In the genomic region with DNA sequence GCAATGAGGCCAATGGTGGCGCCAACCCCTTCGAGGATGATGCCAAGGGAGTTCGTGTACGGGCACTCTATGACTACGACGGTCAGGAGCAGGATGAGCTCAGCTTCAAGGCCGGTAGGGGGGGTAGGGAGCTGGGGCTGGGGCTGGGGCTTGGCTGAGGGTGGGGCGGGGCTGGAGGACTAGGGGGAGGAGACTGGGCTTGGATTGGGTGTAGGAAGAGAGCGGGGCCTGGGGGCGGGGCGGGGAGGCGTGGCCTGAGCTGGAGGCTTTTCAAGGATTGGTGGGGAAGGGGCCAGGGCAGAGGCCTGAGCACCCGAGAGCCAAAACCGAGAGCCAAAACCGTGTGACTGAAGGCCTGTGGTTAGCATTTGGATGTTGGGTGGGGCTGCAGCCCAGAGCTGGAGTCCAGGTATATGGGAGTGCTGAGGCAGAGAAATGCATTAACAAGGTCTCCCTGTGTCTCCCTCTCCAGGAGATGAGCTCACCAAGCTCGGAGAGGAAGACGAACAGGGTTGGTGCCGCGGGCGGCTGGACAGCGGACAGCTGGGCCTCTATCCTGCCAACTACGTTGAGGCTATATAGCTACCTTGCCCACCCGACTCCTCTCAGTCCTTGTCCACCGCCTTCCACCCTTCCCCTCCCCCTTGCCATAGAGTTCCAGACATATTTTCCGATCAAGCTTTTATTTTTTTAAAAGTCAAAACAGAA, we compare ENCODE assay signal across 8 mouse cellular contexts. TPM values are rescaled to one million over a fixed set of nuclear protein-coding genes. Genes with fewer than 3 reads are reported as not detected.
A peak's percentile ranks its signal among the peaks of the same experiment; 100 is the strongest.
DNase-seq lines count a peak whose midpoint lies in the region; ATAC-seq and TF ChIP-seq lines count a peak whose summit lies in the region.

No protein-coding gene starts in this region.

- WGBS in midbrain, embryonic 10.5 days = 7% methylated on average over 25 of the region's 25 CpGs
- 4% methylated on average over 24 of the region's 25 CpGs for WGBS in stomach, postnatal 0 days

- intact Hi-C loops in heart, postnatal 14 days (cut with DNase I) = no loop called here

- 0 out of 2 replicates have a peak, but pooled peaks have one; percentile 22 for TF ChIP-seq POLR2A in embryonic fibroblast, embryonic 13.5 days (IDR thresholded peaks at IDR 0.05; ENCODE audit: low read depth, low read length)

- peak overlapping the region; percentile 58 for H3K4me2 ChIP-seq in stomach, postnatal 0 days (replicated peaks; ENCODE audit: low read depth)

- H3K27me3 ChIP-seq in midbrain, embryonic 10.5 days (ENCODE audit: low read depth, poor library complexity, severe bottlenecking) = peaks cover 70% of the 10 kb centered on the region
- H3K27me3 ChIP-seq in stomach, postnatal 0 days (ENCODE audit: control insufficient read depth, insufficient read depth, low read length) = no peaks in the 10 kb centered on the region

- TF ChIP-seq EP300 in stomach, postnatal 0 days (optimal IDR thresholded peaks at IDR 0.05) = no peak

- H3K4me1 ChIP-seq in embryonic fibroblast, embryonic 13.5 days (ENCODE audit: control insufficient read depth, insufficient read depth, low read length) = no peaks in the 10 kb centered on the region
- H3K4me1 ChIP-seq in midbrain, embryonic 10.5 days = peaks cover 32% of the 10 kb centered on the region
- no peaks in the 10 kb centered on the region for H3K4me1 ChIP-seq in stomach, postnatal 0 days (replicated peaks; ENCODE audit: control insufficient read depth, insufficient read depth)

- H3K9me3 ChIP-seq in midbrain, embryonic 10.5 days (replicated peaks) = no peaks in the 10 kb centered on the region
- no peaks in the 10 kb centered on the region for H3K9me3 ChIP-seq in stomach, postnatal 0 days (ENCODE audit: control insufficient read depth, low read length)

- no peaks in the 10 kb centered on the region for H3K36me3 ChIP-seq in midbrain, embryonic 10.5 days
- no peaks in the 10 kb centered on the region for H3K36me3 ChIP-seq in stomach, postnatal 0 days (ENCODE audit: control insufficient read depth, insufficient read depth, low read length)

- DNase-seq in CD4-positive helper T cell, adult 2 months (ENCODE audit: low read depth, low spot score) = peak; percentile 61
- DNase-seq in WW6 (ENCODE audit: low read depth, low spot score) = peak; percentile 89
- DNase-seq in heart, postnatal 14 days = peak; percentile 50 to 65
- DNase-seq in kidney, postnatal 36 days = peak; percentile 57 to 83
- DNase-seq in midbrain, embryonic 10.5 days (ENCODE audit: low spot score) = peak; percentile 99
- peak; percentile 90 for DNase-seq in stomach, postnatal 0 days (ENCODE audit: low spot score)

- H3K9ac ChIP-seq in stomach, postnatal 0 days (ENCODE audit: low read length) = peak overlapping the region; percentile 35; the same call in 1 of the 2 replicates

- peak; percentile 69; the same call in 1 of the 2 replicates for ATAC-seq in stomach, postnatal 0 days (ENCODE audit: low FRiP score, low TSS enrichment)
- ATAC-seq in cerebellum, adult (ENCODE audit: insufficient number of reproducible peaks, low FRiP score, low TSS enrichment) = no peak

- H3K27ac ChIP-seq in embryonic fibroblast, embryonic 13.5 days (ENCODE audit: insufficient read depth, low read length) = no peak overlapping the region
- H3K27ac ChIP-seq in midbrain, embryonic 10.5 days (replicated peaks) = peak overlapping the region; percentile 59; the same call in 1 of the 2 replicates
- H3K27ac ChIP-seq in stomach, postnatal 0 days (replicated peaks) = no peak overlapping the region

- TF ChIP-seq CTCF in embryonic fibroblast, embryonic 13.5 days (IDR thresholded peaks at IDR 0.05; ENCODE audit: borderline replicate concordance, insufficient read depth, low read length) = no peak
- peak; percentile 51 for TF ChIP-seq CTCF in stomach, postnatal 0 days (IDR thresholded peaks at IDR 0.05; ENCODE audit: low read depth)

- 0 out of 2 replicates have a peak overlapping the region, but pooled peaks have one; percentile 0 for H3K4me3 ChIP-seq in embryonic fibroblast, embryonic 13.5 days (ENCODE audit: insufficient read depth, low read length)
- H3K4me3 ChIP-seq in midbrain, embryonic 10.5 days = peak overlapping the region; percentile 51
- H3K4me3 ChIP-seq in stomach, postnatal 0 days (ENCODE audit: low read depth, low read length) = peak overlapping the region; percentile 18; the same call in 1 of the 2 replicates

RNA-seq across cellular contexts. Expression of a gene that starts 20.6 kb away (rescaled TPM):
- polyA plus RNA-seq in embryonic fibroblast, embryonic 13.5 days (2011; ENCODE audit: insufficient read length, low read depth, missing spikeins) = not detected in 2 replicates
- total RNA-seq in heart, postnatal 14 days (2021) = not detected
- polyA plus RNA-seq in midbrain, embryonic 10.5 days (2016; fragmentation: Nextera tagmentation; extraction: Ambion mirVana) = 0.16 and 0.25 TPM in 2 replicates
- 28.0 and 29.7 TPM in 2 replicates for polyA plus RNA-seq in stomach, postnatal 0 days (2015; fragmentation: Nextera tagmentation; extraction: Ambion mirVana)

RNA-seq across cellular contexts. Expression of a gene that starts 52.8 kb away (rescaled TPM):
- not detected in 2 replicates for polyA plus RNA-seq in embryonic fibroblast, embryonic 13.5 days (2011; ENCODE audit: insufficient read length, low read depth, missing spikeins)
- total RNA-seq in heart, postnatal 14 days (2021) = under 1 TPM; 0.27 to 0.48 TPM
- polyA plus RNA-seq in midbrain, embryonic 10.5 days (2016; fragmentation: Nextera tagmentation; extraction: Ambion mirVana) = 3.1 and 3.3 TPM in 2 replicates
- polyA plus RNA-seq in stomach, postnatal 0 days (2015; fragmentation: Nextera tagmentation; extraction: Ambion mirVana) = 1.2 and 1.4 TPM in 2 replicates

Comparison
In these comparisons a context has a peak if more than half of its experiments do, and no peak if none do; other contexts are left out.
1. H3K4me3 ChIP-seq: peak in every context shown above with its lines; median percentile 51 in midbrain, embryonic 10.5 days; 18 in stomach, postnatal 0 days; 0 in embryonic fibroblast, embryonic 13.5 days.
2. RNA of a gene that starts 20.6 kb away (polyA plus RNA-seq): 28.0 to 29.7 TPM in stomach, postnatal 0 days; 0.16 to 0.25 TPM in midbrain, embryonic 10.5 days and not detected in embryonic fibroblast, embryonic 13.5 days; every median in the first group is over 10 times any median in the second.
3. Peak in every context shown above with its lines, with median percentiles within 50 percentile points of each other: DNase-seq.